Mouse (Mus musculus) c-Kit-positive CD71-positive TER-119-positive erythroid progenitor cells, embryonic 14.5 days (primary cell): ENCODE data around the gene Gsdmc3.
A peak's percentile ranks its signal among the peaks of the same experiment; 100 is the strongest.
"Not testable (repeated sequence)": the region's sequence is repeated elsewhere in the genome, so short reads cannot be mapped to it uniquely, and the experiment has no call there.

Experiments
- DNase-seq: peaks from one replicate; pipeline ENCODE4 v3.0.0-alpha.2; 2013; ENCODE audit warnings: low spot score

Gene Gsdmc3

DNA sequence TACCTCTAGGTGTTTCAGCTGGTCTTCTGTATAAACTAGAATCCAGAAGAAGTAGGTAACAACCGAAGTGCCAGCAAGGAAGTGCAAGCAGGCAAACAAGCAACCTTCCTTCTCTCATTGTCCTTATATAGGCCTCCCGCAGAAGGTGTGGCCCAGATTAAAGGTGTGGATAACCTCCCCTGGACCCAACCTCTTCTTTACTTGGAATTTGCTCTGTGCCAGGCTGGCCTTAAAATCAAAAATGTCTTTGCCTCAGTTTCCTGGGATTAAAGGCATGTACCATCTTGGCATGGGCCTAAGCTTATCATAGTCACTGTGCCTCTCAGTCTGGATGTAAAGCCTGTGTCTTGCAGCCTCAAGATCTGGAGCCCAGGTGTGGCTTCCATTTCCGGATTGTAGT, at the start of gene Gsdmc3:
Gsdmc3 (minus strand) TSS at position 101 of the 400 bp plus-strand sequence.
- DNase-seq: not testable (repeated sequence)

DNA sequence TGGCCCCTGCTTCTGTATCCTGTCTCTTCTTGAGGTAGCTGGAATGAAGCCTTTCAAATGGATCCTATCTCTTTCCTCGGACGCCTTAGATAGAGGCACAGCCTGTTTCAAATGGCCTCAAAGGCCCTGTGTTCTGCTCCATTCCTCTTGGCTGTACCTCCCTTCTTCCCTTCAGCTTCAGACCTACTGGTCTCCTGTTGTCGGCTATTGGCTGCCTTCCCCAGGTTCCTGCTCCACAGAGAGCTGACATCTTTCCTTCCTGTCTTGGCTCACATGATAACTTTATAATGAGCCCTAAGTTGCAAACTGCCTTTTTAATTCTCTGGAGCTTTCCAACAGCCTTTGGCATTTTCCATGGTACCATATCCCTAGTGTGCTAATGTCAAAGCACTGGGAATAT, 47.8 kb upstream of the Gsdmc3 start:
- DNase-seq: no peak

DNA sequence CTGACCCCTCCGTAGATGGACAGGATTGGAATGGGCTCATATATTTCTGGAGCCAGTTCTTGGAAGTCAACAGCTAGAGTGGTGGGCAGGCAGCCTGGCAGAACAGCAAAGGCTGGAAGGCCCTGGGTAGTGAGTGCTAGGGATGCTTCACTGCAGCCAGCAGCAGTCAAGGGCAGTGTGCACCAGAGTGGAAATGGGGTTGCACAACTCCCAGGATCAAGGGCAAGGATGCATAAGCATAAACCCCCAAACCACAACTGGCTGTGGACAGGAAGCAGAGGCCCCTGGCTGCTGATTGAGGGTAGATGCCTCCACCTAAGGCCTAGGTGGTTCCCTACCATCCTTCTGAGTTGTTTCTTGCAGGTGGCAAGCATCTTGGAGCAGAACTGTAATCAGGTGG, 46.1 kb upstream of the Gsdmc3 start:
- DNase-seq: no peak

DNA sequence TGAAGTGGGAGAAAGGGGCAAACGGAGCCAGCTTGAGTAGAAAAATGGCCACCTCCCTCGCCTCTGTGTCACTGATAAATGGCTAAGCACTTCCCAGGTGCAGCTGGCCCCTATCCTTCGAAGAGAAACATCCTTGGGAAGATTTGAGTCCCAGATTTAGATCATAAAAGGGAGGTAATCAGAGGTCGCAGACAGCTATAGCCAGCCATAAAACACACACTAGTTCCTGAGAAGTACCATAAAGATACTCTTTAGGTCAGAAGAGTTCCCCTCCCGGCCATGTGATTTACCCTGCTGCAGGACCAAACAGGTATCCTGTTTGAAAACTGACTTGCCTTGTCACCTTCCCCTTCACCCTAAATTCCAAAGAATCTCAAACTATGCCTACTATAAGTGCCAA, 43.3 kb upstream of the Gsdmc3 start:
- DNase-seq: not testable (repeated sequence)

DNA sequence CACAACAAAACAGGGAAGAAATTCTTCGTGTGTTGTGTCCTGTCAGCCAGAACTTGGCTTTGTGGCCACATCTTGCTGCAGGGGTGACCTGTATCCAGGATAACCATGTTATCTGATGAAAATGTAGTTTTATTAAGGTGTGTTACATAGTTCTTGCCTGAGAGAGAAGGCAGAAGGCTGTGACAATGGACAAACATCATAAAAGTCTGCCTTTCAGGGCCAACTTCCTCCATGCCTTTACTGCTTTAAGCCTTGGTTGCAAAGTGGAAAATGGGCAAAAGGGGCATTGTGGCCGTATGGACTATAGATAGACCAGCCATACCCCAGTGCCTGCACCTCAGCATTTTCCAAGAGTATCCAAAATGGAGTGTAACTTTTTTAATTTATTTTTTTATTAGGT, 41.4 kb upstream of the Gsdmc3 start:
- not testable (repeated sequence) for DNase-seq

DNA sequence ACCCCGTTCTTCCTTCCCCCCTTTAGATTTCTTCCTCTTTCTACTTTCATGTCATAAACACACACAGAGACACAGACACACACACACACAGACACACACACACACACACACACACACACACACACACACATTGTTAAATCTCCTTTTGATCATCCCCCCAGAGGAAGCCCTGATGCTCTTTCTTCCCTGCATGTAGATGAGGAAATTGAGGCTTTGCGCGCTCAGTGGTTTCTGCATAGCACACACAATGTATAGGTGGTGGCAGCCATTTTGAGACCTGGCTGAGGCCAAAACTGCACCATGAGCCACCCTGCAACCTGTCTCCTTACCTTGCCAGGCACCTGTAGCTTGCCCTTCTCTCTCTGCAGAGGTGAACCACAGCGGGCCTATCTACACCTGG, 38.2 kb upstream of the Gsdmc3 start:
- DNase-seq: not testable (repeated sequence)

DNA sequence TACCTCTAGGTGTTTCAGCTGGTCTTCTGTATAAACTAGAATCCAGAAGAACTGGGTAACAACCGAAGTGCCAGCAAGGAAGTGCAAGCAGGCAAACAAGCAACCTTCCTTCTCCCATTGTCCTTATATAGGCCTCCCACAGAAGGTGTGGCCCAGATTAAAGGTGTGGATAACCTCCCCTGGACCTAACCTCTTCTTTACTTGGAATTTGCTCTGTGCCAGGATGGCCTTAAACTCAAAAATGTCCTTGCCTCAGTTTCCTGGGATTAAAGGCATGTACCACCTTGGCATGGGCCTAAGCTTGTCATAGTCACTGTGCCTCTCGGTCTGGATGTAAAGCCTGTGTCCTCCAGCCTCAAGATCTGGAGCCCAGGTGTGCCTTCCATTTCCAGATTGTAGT, 33.8 kb upstream of the Gsdmc3 start, which contains the start of gene Gsdmc4:
Gsdmc4 (minus strand) TSS at position 101 of the 400 bp plus-strand sequence.
- not testable (repeated sequence) for DNase-seq

DNA sequence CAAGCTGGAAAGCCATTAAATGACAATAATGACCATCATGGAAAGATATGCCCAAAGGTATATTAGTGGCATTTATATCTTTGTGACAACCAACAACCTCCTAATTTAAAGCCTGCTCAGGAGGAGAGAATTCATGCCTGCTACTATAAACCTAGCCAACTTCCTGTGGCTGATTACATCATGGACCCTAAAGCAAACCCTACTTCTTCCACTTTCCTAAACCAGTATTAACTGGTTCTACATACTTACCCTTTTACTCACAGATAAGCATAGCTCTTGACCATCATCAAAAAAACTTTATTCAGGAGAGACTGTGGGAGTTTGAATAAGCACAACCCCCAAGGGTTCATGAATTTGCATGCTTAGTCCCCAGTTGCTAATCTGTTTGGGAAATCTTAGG, 31.5 kb upstream of the Gsdmc3 start:
- DNase-seq: not testable (repeated sequence)

DNA sequence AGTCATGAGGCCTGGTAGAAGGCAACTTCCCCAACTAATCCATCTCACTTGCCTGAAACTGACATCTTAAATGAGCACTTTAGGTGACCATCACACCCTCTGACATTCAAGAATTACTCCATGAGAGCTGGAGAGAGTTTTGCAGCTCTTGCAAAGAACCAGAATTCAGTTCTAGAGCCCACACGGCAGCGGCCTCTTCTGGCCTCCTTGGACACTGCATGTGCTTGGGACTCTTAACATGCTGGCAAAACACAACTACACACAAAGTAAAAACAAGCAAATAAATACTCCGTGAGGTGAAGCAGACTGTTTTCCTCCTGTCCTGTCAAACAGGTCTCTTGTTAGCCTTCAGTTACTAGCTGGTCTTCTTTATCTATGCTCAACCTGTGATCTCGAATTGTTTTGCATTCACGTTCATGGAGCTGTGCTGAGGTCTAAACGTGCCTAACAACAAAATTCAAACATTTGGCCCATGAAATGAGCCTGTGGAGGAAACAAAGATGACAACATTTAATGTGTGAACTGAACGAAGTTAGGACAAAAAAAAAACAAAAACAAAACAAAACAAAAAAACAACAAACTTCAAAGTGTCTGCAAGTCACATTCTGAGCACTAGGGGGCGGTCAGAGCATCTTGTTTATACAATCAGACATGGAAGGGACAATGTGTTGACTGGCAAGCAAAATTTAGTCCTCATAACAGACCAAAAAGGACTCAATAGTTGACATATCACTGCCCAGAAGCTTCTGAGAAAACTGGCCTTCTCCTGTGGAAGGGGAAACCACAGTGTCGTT, 17.4 kb upstream of the Gsdmc3 start:
- DNase-seq: peak; percentile 39

DNA sequence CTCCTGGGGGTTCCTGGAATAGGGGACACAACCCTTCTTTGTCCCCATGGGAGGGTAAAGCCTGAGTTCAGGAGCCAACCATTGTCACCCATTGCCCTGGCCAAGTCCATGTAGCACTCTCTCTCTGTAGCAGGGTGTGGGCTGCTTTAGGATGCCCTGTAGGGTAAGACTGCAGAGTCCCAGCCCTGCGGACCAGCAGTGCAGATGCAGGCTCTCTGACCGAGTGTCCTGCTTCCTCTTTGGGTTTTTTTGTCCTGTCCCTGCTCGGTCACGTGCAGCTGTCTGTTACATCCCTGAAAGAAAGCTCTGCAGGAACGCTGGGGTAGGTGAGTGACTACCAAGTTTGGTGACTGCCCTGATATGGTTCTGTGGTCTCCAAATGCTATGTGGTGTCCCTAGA, 10.1 kb upstream of the Gsdmc3 start:
- DNase-seq: not testable (repeated sequence)

DNA sequence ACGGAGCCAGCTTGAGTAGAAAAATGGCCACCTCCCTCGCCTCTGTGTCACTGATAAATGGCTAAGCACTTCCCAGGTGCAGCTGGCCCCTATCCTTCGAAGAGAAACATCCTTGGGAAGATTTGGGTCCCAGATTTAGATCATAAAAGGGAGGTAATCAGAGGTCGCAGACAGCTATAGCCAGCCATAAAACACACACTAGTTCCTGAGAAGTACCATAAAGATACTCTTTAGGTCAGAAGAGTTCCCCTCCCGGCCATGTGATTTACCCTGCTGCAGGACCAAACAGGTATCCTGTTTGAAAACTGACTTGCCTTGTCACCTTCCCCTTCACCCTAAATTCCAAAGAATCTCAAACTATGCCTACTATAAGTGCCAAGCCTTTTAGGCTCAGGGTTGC, 9.6 kb upstream of the Gsdmc3 start:
- DNase-seq: not testable (repeated sequence)

DNA sequence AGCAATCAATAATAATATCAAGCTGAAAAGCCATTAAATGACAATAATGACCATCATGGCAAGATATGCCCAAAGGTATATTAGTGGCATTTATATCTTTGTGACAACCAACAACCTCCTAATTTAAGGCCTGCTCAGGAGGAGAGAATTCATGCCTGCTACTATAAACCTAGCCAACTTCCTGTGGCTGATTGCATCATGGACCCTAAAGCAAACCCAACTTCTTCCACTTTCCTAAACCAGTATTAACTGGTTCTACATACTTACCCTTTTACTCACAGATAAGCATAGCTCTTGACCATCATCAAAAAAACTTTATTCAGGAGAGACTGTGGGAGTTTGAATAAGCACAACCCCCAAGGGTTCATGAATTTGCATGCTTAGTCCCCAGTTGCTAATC, 2.2 kb downstream of the Gsdmc3 start:
- not testable (repeated sequence) for DNase-seq

DNA sequence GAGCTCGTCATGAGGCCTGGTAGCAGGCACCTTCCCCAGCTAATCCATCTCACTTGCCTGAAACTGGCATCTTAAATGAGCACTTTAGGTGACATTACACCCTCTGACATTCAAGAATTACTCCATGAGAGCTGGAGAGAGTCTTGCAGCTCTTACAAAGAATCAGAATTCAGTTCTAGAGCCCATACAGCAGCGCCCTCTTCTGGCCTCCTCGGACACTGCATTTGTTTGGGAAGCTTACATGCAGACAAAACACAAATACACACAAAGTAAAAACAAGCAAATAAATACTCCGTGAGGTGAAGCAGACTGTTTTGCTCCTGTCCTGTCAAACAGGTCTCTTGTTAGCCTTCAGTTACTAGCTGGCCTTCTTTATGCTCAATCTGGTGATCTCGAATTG, 16.4 kb downstream of the Gsdmc3 start:
- DNase-seq: not testable (repeated sequence)
